Mouse (Mus musculus) mesoderm, embryonic 11.5 days (tissue): ENCODE results near the gene Spg11.

Source experiments
- DNase-seq: peaks from one replicate; pipeline ENCODE4 v3.0.0-alpha.2; 2012; ENCODE audit warnings: low read depth, low spot score

The Spg11 gene

DNA sequence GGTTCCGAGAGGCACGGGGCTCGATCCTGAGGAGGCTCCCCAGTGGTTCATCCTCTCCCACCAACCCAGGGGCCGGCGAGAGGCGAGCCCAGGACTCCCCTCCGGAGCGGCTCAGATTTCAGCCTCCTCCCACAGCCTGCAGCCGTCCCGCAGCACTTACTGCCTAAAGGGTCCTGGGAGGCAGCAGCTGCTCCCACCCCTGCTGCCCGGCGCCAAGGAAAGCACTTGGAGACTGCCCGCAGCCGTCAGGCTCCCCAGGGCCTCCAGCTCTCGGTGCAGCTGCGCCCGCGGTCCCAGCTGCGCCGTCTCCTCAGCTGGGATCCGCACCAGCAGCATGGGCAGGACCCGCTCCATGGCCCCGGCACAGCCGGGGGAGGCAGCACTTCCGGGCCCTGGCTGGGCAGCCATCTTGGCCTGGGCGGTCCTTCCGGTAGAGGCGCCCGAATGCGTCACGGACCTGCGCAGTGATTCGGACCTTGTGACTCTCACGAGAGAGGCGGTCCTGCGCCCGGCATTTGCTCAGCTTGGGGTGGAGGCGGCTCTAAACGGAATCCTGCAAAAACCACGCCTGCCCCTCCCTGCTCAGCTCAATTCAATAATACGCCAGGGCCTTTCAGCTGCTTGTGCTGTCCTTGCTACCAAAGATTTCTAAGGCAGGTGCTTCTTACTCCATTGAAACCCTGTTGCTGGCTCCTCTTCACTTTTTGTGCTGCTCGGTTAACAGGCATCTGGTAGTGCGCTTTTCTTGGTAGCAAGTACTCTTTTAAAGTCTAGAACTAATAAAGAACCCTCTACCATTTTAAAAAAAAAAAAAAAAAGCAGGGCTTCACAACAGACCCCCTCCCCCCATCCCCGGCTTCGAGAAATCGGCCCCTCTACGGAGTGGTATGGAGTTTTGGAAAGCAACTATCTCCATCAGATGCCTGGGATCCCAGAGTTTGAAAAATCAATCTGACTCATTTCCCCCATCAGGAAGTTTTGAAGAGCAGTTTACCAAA lies at the start of gene Spg11:
Gene Spg11, minus strand, starts transcription at position 426 of the 998 bp plus-strand sequence.
- peak; percentile 97 for DNase-seq

DNA sequence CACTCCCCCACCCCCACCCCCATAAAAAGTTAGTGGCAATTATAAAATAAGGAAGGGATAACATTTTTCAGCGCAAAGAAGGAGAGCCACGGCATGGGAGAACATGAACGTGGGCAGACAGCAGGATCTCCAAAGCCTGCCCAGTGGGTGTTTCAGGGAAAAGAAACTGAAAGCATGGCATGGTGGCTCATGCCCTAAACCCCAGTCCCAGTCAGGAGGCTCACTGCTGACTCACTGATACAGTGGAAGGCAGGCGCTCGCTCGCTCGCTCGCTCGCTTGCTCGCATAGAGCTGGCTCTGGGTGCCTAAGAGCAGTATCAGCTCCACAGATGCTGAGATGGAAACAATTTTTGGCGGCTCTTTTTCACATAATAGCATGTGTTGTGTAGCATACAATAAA lies 46.1 kb upstream of the Spg11 start:
- DNase-seq, result no peak

DNA sequence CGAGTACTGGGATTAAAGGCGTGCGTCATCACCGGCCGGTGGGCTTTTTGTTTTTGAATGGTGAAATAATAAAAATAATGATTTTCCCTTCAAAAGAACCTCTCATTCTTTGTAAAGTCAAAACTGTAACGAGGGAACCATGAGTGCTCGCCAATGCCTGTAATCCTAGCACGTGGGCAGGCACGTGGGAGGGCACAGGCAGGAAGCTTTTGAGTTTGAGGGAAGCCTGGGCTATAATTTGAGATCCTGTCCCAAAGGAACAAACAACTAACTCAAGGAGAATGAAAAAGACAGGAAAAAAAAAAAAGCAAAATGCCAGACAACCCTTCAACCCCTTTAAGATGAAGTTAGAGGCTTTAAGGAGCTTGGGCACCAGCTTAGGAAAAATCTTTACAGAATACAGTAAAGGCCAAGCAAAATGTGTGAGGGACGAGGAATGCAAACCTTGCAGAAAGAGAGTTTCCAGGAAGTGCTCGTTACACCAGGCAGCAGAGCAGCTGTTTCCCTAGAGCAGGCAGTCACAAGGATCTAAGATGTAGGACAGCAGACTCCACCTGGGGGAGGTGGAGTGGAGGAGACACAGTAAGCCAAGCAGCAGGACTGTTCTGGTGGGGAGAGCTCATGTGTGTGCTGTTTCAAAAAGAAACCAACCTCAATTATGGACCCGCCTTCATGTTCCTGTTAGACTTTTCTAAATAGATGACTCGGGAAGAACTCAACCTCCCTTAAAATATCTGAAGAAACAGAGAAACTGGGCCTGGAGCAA lies 45.4 kb upstream of the Spg11 start:
- DNase-seq, result no peak

DNA sequence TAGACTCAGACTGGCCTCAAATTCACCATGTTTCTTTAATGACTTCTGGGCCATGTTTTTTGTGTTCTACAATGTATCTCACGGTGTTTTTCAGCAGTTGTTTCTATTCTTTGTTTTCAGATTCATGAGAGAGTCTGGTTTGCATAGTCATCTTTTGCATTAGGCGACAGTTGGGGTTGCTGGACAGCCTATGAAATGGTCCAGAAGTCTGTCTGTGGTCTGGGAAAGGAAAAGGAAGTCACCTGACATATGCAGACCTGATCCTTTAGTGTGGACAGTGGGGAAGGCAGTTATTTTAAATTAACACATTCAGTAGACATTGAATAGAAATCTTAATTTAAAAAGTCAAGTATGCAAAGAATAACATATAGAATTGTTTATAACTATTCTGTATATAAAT lies 44.3 kb upstream of the Spg11 start:
- DNase-seq, result no peak

GRCm38 (mm10) chr2:122161542-122161941 lies 43.4 kb upstream of the Spg11 start:
- DNase-seq, result peak; percentile 7

- peak; percentile 78 for DNase-seq
Measured at GRCm38 (mm10) chr2:122160680-122161079, 42.5 kb upstream of the Spg11 start, which contains the start of gene Trim69. TSS of gene Trim69 (plus strand) at chr2:122160700.

- DNase-seq, result no peak
Measured at GRCm38 (mm10) chr2:122159667-122160066, 41.5 kb upstream of the Spg11 start.

- DNase-seq, result no peak
Measured at GRCm38 (mm10) chr2:122158362-122158802, 40.2 kb upstream of the Spg11 start.

- DNase-seq, result no peak
Measured at GRCm38 (mm10) chr2:122157561-122157960, 39.4 kb upstream of the Spg11 start.

DNA sequence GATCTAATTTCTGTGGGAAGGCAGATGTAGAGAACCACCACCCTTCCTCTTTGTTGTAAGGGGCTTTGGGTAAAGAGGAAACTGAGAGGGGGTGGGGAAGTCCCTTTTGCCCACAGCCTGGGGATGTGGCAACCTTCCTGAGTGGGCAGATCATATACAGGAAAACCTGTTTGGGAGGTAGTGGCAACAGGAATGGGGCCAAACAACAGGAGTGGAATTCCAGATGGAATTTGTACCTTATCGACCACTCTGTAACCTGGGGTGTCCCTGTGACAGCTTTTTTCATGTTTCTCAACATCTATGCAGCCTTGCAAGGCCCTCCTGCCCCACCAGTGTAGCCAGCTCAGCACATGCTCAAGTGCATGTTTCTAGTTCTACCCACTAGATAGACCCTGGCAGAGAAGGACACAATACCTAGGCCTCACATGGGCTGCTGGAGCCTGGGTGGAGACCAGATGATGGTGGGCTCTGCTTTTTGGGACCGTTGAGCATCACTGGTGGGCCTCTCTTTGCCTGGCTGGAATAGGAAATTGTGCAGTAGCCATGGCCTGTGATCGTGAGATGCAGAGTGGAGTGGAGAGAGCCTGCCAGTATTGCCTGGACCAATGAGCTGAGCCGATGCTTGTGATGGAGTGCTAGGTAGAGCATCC lies 38.0 kb upstream of the Spg11 start:
- DNase-seq, result no peak

GRCm38 (mm10) chr2:122155292-122155691 lies 37.1 kb upstream of the Spg11 start:
- DNase-seq, result no peak

DNA sequence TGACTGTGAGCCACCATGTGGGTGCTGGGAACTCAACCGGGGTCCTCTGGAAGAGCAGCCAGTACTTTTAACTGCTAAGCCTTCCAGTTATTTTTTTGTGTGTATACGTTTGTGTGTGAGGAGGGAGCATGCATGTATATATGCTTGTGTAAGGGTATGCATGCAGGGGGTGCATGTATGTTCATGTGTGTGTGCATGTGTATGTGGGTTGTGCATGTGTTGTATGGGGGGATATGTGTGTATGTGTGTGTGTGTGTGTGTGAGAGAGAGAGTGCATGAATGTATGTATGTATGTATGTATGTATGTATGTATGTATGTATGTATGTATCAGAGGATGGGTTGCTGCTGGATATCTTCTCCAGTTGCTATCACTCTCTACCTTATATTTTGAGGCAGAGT lies 36.3 kb upstream of the Spg11 start:
- no peak for DNase-seq

DNA sequence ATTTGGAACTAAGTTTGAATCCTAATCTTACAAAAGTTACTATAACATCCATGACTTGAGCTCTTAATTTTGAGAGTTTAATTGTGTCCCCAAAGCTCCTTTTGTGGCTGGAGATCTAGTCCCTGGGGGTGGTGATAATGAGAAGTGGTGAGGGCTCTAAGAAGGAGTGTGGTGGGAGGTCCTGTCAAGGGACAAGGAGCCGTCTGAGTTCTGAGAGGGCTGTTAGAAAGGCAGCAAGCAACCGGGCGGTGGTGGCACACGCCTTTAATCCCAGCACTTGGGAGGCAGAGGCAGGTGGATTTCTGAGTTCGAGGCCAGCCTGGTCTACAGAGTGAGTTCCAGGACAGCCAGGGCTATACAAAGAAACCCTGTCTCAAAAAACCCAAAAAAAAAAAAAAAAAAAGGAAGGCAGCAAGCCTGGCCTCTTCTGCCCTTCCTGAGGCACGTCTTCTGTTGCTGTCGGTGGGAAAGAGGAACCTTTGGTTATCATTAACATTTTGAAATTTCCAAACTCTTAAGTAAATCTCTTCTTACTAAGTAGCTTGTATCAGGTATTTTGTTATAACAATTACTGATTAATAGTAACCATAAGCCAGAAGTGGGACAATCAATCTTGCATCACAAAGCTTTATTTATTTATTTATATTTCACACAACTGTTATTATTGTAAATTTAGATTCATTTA lies 35.6 kb upstream of the Spg11 start:
- no peak for DNase-seq

DNA sequence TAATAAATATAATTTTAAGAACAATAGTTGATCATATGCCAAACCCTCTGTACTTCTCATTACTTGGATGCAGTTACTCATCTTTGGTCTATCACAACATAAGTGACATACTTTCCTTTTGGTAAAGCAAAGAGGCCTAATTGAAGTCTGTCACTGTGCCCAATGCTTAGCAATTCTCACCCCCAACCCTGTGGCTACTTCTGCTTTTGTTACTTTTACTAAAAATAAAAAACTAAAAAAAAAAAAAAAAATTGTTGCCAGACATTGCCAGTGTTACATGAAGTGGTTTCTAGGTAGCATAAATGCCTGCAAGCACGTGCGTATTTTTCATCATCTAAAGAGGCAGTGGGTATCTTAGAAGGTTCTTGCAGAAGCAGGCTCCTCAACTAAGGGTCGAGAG lies 34.7 kb upstream of the Spg11 start:
- DNase-seq, result no peak

DNA sequence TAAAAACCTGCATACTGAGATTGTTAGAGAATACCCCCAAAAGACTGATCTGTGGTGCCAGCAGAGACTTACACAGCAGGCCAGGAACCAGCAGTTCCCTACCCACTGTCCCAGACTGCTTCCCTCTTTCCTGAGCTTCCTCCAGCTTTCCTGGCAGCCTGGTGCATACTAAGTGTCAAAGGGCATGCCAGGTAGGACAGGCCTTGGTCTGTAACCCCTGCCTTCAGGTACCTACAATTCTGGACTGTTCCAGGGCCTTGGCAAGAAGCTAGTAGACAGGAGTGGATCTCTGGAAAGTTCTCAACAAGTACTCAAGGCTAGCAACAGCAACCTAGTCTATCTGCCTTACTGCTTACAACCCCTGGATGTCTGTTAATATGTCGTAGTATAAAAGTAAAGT lies 33.0 kb upstream of the Spg11 start:
- no peak for DNase-seq

GRCm38 (mm10) chr2:122149716-122150115 lies 31.5 kb upstream of the Spg11 start:
- DNase-seq, result no peak

- DNase-seq, result no peak
Measured at GRCm38 (mm10) chr2:122149316-122149715, 31.1 kb upstream of the Spg11 start.

DNA sequence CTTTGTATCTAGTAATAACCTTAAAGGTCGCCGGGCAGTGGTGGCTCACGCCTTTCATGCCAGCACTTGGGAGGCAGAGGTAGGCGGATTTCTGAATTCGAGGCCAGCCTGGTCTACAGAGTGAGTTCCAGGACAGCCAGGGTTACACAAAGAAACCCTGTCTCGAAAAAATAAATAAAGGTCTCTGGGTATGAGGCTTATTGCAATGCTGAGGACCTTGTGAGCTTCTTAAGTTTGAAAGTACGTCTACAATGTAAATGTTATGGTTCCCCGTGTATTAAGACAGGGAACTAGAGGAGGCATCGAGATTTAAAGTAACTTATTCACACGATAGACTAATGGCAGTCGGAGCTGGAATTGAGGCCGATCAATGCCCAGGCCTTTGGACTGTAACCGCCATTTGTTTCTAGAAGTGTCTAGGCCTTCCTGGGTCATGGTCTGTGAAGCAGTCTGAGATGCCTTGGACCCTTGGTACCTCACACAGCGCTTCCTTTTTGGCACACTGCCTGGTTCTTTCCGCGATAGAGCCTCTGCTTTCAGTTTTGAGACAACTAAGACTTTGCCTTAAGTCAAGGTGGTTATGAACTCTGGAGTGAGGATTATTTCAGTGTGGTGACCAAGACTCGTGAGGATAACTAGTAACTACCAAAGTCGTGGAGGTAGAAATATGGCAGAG lies 30.2 kb upstream of the Spg11 start:
- peak; percentile 18 for DNase-seq

DNA sequence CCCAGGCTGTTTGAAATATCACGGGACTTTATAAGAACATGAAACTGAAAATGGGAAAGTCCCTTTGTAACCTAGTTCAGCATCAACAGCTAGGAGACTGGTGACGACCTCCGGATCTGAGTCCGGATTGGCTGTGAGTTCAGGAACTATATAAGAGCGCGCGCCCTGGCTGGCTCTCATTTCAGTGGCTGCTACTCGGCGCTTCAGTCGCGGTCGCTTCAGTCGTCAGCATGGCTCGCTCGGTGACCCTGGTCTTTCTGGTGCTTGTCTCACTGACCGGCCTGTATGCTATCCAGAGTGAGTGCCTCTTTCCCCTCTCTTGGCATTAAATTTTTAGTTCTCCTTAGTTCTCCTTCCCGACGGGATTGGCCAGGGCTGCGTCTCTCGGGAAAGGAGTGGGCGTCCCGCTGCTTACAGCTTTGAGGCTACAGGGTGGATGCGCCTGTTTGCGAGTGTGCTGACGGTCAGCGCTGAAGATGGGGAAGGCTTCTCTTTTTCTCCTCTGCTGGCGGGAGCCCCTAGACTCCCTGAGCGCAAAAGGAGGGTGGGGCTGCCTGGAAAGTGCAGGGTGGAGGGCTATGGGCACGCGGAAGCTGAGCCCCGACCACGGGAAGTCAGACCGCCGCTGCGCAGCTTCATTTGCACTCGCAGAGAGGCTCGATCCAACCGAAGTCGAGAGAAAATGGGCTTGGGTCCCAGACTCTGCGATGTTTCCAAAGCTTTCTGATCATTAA lies 29.5 kb upstream of the Spg11 start, which contains the start of gene B2m:
Gene B2m, plus strand, starts transcription at position 179 of the 734 bp plus-strand sequence.
- peak; percentile 96 for DNase-seq

DNA sequence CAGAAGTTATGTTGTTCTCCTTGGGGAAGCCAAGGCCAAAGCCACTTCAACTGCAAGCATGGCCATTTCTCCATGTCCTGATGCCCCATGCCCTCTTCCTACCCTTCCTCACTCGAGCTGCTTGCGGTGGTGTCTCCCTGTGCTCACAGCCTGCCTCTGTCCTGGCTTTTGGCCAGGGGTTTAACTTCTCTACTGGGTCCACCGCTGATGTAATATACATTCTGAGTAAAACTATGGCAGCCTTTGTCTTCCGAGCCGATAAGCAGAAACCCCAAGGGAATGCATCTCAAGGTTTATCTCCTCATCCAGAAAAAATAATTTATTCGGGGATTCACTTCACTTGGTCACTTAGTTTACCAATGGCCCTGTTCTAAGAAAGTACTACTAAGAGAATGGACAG lies 28.5 kb upstream of the Spg11 start:
- no peak for DNase-seq
